Mouse (Mus musculus) naive thymus-derived CD4-positive, alpha-beta T cell, adult 5 months (primary cell): ENCODE data around the gene Ddx19b. TPM values are rescaled to one million over a fixed set of nuclear protein-coding genes. Genes with fewer than 3 reads are reported as not detected.

Experiments
- polyA plus RNA-seq: library from polyadenylated mRNA; unstranded; fragments of 100-300 nt; shearing (Covaris generic); gene quantifications from one replicate; pipeline ENCODE4 v1.2.1, GENCODE M21; 2017

Gene Ddx19b
- 17.4 TPM for polyA plus RNA-seq

DNA sequence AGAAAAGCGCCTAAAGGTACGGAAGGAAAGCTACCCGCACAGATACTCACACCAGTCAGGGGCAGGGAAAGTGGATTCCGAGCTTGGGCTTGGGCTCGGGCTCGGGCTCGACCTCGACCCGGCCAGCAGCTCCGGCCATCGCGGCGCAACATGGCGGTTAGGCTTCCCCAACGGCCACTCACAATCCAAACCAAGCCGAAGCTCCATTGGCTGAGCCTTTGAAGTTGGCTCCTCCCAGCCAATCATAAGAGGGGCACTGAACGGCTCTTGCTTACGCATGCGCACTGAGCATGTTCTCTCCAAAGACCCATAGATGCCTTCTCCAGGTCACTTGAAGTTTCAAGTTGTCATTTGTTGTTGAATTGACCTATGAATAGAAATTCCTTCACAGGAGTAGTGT lies at the start of gene Ddx19b:
TSS of gene Ddx19b (minus strand) at position 180 of the 400 bp plus-strand sequence.

DNA sequence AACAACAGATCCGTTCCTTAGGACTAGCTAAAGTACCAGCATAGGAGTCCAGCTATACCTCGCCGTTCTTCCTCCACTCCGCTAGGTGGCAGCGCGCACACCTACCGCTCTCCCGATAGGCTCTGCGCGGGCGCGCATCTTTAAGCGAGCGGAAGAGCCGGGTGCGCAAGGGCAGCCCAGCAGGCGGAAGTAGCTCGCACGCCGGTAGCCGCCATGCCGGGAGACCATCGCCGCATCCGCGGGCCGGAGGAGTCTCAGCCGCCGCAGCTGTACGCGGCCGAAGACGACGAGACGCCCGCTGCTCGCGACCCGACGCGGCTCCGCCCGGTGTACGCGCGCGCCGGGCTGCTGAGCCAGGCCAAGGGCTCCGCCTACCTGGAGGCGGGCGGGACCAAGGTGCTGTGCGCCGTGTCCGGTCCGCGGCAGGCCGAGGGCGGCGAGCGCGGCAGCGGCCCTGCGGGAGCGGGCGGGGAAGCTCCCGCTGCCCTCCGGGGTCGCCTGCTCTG lies 24.7 kb upstream of the Ddx19b start, which contains the start of gene Exosc6:
TSS of gene Exosc6 (plus strand) at position 182 of the 506 bp plus-strand sequence.

DNA sequence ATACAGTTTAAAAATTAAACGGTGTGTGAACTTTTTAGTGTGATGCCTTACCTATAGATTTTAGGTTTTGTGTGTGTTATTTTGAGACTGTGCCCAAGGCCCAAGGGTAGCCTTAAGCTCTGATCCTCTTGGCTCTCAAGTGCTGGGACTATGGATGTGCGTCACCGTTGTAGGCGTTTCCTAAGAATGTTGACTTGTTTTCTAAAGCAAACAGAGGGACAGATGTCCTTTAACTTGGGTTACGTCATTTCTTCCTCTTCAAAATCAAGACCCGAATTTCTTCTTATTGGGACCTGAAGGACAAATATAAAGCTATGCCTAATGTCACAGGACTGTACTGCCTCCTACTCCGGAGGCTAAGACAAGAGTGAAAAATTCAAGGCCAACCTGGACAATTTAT lies 1.4 kb upstream of the Ddx19b start, which contains the start of gene Aars:
TSS of gene Aars (plus strand) at position 229 of the 400 bp plus-strand sequence.

DNA sequence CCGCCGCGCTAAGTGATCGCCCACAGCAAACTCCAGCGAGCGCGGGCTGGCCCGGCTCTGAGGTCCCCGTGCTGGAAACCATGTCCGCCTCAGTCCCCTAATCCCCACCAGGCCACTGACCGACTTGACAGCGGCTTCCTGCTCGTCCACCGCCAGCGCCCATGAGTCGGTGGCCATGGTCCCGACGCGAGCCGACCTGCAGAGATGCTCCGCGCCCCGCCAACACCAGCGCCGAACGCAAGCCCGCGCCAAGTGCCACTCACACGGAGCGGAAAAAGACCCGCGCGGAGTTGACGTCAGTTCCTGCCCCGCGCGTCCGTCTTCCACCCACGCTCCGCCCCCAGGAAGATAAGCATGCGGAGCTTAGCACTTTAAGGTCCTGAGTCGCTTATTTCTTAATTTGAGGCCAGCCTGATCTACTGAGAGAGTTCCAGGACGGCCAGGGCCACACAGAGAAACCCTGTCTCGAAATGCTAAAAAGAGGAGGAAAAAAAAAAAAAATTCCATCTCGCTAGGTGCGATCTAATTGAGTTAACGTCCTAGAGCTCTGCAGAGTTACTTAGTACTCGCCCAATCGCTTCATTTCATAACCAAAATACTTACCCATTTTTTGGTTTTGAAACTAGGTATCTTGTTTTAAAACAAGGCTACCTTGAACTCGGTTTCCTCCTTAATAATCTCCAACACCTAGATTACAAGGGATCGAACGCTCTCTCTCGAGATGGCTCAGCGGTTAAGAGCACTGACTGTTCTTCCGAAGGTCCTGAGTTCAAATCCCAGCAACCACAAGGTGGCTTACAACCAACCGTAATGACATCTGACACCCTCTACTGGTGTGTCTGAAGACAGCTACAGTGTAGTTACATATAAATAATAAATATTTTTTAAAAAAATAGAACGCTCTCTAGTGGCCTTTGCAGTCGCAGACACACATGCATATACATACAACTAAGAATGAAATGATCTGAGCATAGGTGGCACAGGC lies 33.7 kb downstream of the Ddx19b start, which contains the start of gene Ddx19a:
TSS of gene Ddx19a (minus strand) at position 254 of the 985 bp plus-strand sequence.

Other genes starting within 250 kb of the Ddx19b start
- not detected for gene Il34, start 225.8 kb downstream of the Ddx19b start, polyA plus RNA-seq
- gene Cog4, start 185.2 kb downstream of the Ddx19b start, polyA plus RNA-seq = 52.9 TPM
- gene Sf3b3, start 185.0 kb downstream of the Ddx19b start, polyA plus RNA-seq = 203 TPM
- 8.1 TPM for gene Fuk, start 129.3 kb downstream of the Ddx19b start, polyA plus RNA-seq
- 7.7 TPM for gene St3gal2, start 111.8 kb downstream of the Ddx19b start, polyA plus RNA-seq
- 21.2 TPM for gene Ddx19a, start 34.0 kb downstream of the Ddx19b start, polyA plus RNA-seq
- gene Aars, start 1.4 kb upstream of the Ddx19b start, polyA plus RNA-seq = 38.1 TPM
- gene Exosc6, start 24.6 kb upstream of the Ddx19b start, polyA plus RNA-seq = 48.9 TPM
- not detected for gene Clec18a, start 60.7 kb upstream of the Ddx19b start, polyA plus RNA-seq
- 17.2 TPM for gene Pdpr, start 62.9 kb upstream of the Ddx19b start, polyA plus RNA-seq
- 113 TPM for gene Glg1, start 227.5 kb upstream of the Ddx19b start, polyA plus RNA-seq